Mouse (Mus musculus) midbrain, embryonic 14.5 days (tissue): ENCODE results near the gene Mark4. TPM values are rescaled to one million over a fixed set of nuclear protein-coding genes. Genes with fewer than 3 reads are reported as not detected.

Experiments
- ATAC-seq: fragments of 200-750 bp; cut with Nextera tagmentation; 2 replicates; pipeline ENCODE4 v1.8.0; 2017; ENCODE audit warnings: moderate number of reproducible peaks, moderate library complexity; ENCODE audit not compliant: low FRiP score, low TSS enrichment
- DNase-seq: peaks from one replicate; pipeline ENCODE4 v3.0.0-alpha.2; 2015
- H3K27ac ChIP-seq: fragments of 300-500 bp; sonication (generic); replicated peaks from 2 replicates; pipeline ENCODE4 v1.5.1; 2014; ENCODE audit warnings: mild to moderate bottlenecking, low read depth, low read length, moderate library complexity
- H3K27me3 ChIP-seq: fragments of 300-500 bp; sonication (generic); 2 replicates; pipeline ENCODE4 v1.6.1; 2014; ENCODE audit warnings: low read length, control low read depth, mixed read lengths; ENCODE audit not compliant: control insufficient read depth, insufficient read depth
- H3K36me3 ChIP-seq: fragments of 300-500 bp; sonication (generic); 2 replicates; pipeline ENCODE4 v1.6.1; 2014; ENCODE audit warnings: low read length, control low read depth; ENCODE audit not compliant: control insufficient read depth, insufficient read depth
- H3K4me1 ChIP-seq: fragments of 300-500 bp; sonication (generic); 2 replicates; pipeline ENCODE4 v1.6.1; 2014; ENCODE audit warnings: mild to moderate bottlenecking, antibody characterized with exemption, low read length, control low read depth; ENCODE audit not compliant: control insufficient read depth, insufficient read depth
- H3K4me2 ChIP-seq: fragments of 300-500 bp; sonication (generic); 2 replicates; pipeline ENCODE4 v1.6.1; 2014; ENCODE audit warnings: mild to moderate bottlenecking, low read length, moderate library complexity
- H3K4me3 ChIP-seq: fragments of 300-500 bp; sonication (generic); replicated peaks from 2 replicates; pipeline ENCODE4 v1.5.1; 2014; ENCODE audit warnings: low read depth, low read length
- H3K9ac ChIP-seq: fragments of 300-500 bp; sonication (generic); replicated peaks from 2 replicates; pipeline ENCODE4 v1.6.1; 2014; ENCODE audit warnings: mild to moderate bottlenecking, low read length, moderate library complexity
- H3K9me3 ChIP-seq: fragments of 300-500 bp; sonication (generic); 2 replicates; pipeline ENCODE4 v1.6.1; 2016; ENCODE audit warnings: low read length, control low read depth, mixed read lengths; ENCODE audit not compliant: control insufficient read depth
- WGBS: fragments of 180-500 bp; shearing (Covaris S2); extraction: QIAGEN DNeasy Blood & Tissue Kit; methylation state at CpG from one replicate; pipeline ENCODE4 v1.1.7; 2014; 5-methylcytosine and 5-hydroxymethylcytosine counted together
- polyA plus RNA-seq: library from polyadenylated mRNA; unstranded; fragments of >200 nt; fragmentation: Nextera tagmentation; extraction: Ambion mirVana; gene quantifications from 2 replicates; pipeline ENCODE4 v1.2.1, GENCODE M21; 2014

Mark4 gene
- polyA plus RNA-seq, 1 experiment from 2014 or later = 18.8 TPM

DNA sequence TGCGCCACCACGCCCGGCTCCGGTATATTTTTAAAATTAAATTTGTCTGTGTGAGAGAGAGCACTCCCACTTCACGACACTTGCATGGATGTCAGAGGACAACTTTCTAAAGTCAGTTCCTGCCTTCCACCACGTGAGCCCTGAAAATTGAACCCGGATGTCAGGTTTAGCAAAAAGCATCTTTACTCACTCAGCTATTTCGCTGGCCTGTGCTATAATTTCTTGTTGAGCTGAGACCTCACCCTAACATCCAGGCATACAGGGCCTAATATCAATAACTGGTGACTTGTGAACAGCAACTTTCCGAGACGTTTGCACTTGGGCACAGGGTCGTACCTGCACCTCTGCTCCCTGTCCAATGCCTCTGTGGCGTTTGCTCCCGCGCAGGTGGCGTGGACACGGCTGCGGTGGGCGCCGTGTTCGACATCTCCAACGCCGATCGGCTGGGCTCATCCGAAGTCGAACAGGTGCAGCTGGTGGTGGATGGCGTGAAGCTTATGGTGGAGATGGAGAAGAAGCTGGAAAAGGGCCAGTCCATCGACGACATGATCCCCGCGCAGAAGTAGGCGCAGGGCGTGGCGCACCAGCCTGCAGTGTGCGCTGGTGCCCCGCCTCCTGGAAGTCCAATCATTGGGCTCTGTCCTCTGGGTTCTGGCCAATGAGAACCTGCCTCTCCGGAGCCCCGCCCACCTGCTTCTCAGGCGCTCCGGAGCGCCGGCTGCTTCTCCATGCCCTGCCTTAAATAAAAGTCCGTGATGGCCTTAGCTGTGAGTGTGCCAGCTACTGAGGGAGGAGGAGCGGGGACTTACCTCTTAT lies 37.6 kb downstream of the Mark4 start:
- H3K4me1 ChIP-seq = 0 out of 2 replicates have a peak, but pooled peaks cover 3% of the 10 kb centered on the region
- H3K36me3 ChIP-seq = peaks cover 15% of the 10 kb centered on the region
- peak; percentile 94 for DNase-seq
- peaks cover 33% of the 10 kb centered on the region for H3K27me3 ChIP-seq
- no peak overlapping the region for H3K27ac ChIP-seq
- H3K9ac ChIP-seq = peak overlapping the region; percentile 37; the same call in 1 of the 2 replicates
- H3K9me3 ChIP-seq = no peaks in the 10 kb centered on the region
- H3K4me2 ChIP-seq = peak overlapping the region; percentile 74
- ATAC-seq = peak; percentile 93
- peak overlapping the region; percentile 43 for H3K4me3 ChIP-seq
- 12% methylated on average over 43 of the region's 43 CpGs for WGBS

DNA sequence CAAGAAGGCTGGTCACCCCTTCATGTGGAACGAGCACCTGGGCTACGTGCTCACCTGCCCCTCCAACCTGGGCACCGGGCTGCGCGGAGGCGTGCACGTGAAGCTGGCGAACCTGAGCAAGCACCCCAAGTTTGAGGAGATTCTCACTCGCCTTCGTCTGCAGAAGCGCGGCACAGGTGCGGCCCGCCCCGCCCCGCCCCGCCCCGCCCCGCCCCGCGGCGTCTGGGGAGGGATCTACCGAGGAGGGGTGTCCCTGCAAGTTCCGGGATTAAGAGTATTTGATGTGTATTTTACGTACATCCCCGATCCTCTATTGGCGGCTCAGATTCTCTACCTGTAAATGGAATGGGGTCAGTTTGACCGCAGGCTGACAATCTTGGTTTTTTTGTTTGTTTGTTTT lies 38.5 kb downstream of the Mark4 start:
- Histone ChIP-seq H3K27ac (no peak overlapping the region), H3K36me3 (peaks cover 6% of the 10 kb centered on the region), H3K4me3 (no peak overlapping the region), H3K4me1 (0 out of 2 replicates have a peak, but pooled peaks cover 3% of the 10 kb centered on the region), H3K27me3 (peaks cover 33% of the 10 kb centered on the region), H3K4me2 (no peak overlapping the region), H3K9ac (no peak overlapping the region), H3K9me3 (no peaks in the 10 kb centered on the region)
- ATAC-seq = no peak
- WGBS = 9% methylated on average over 28 of the region's 28 CpGs
- DNase-seq = no peak

DNA sequence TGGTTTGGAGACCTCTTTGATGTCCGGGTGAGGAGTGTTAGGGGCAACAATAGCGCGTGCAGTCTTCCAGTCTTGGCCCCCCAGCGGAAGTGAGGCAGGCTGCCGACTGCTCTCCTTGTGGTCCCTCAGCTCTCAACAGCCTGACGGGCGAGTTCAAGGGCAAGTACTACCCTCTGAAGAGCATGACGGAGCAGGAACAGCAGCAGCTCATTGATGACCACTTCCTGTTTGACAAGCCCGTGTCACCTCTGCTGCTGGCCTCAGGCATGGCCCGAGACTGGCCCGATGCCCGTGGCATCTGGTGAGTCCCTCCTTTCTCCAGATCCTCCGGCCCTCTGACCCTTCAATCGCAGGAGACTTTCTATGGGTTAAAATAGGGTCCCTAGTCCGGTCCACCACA lies 42.0 kb downstream of the Mark4 start:
- Histone ChIP-seq H3K4me2 (no peak overlapping the region), H3K9me3 (peaks cover 3% of the 10 kb centered on the region), H3K4me3 (no peak overlapping the region), H3K9ac (no peak overlapping the region), H3K4me1 (0 out of 2 replicates have a peak, but pooled peaks cover 3% of the 10 kb centered on the region), H3K27me3 (peaks cover 30% of the 10 kb centered on the region), H3K27ac (no peak overlapping the region), H3K36me3 (no peaks in the 10 kb centered on the region)
- DNase-seq (no peak), ATAC-seq (no peak)
- 83% methylated on average over 15 of the region's 15 CpGs for WGBS

DNA sequence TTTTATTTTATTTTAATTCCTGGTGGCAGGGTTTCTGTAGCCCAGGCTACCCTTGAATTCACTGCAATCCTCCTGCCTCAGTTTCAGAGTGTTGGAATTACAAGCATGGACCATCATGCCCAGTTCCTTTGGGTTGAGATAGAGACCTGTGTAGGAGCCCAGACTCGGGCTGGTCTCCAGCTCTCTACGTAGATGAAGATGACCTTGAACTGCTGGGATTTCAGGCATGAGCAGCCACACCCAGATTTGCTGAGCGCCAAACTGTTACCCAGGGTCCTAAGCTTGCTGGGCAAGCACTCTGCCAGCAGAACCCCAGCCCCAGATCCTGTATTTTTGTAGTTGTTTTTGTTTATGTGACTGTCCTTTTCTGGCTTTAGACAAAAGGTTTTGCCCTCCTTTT lies 45.1 kb downstream of the Mark4 start:
- Histone ChIP-seq H3K4me3 (no peak overlapping the region), H3K27ac (no peak overlapping the region), H3K27me3 (peaks cover 2% of the 10 kb centered on the region), H3K36me3 (no peaks in the 10 kb centered on the region), H3K4me2 (no peak overlapping the region), H3K4me1 (no peaks in the 10 kb centered on the region), H3K9ac (no peak overlapping the region), H3K9me3 (peaks cover 3% of the 10 kb centered on the region)
- 85% methylated on average over 3 of the region's 3 CpGs for WGBS
- ATAC-seq = no peak
- no peak for DNase-seq

DNA sequence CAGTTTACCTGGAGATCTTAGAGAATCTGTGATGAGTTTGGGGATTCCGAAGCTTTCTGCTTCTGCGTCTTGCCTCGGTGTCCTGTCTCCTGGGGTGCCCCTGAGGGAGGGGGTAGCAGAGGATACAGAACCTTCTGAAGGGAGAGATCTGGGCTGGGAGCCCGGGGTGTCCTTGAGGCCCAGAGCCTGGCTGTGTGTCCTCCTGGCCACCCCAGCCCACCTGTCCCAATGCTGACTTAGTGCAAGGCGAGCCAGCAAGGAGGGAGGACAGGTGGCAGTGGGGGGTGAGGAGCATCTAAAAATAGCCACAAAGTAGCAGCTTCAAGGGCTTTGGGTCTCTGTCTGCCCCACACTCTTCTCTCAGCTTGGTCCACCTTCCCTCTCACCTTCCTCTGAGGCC lies 46.8 kb downstream of the Mark4 start:
- H3K36me3 ChIP-seq = no peaks in the 10 kb centered on the region
- 77% methylated on average over 5 of the region's 5 CpGs for WGBS

DNA sequence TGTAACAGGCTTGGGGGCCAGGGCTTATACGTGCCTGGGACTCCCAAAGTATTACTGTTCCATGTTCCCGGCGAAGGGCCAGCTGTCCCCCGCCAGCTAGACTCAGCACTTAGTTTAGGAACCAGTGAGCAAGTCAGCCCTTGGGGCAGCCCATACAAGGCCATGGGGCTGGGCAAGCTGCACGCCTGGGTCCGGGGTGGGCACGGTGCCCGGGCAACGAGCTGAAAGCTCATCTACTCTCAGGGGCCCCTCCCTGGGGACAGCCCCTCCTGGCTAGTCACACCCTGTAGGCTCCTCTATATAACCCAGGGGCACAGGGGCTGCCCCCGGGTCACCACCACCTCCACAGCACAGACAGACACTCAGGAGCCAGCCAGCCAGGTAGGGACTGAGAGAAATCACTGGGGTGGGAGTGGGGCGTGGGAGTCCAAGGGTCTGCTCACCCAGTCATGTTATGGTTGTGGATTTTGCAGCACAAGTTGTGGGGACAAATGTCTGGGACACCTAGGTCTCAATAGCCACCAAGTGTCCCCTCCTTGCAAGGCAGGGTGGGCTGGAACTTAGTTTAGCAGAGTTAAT lies 47.8 kb downstream of the Mark4 start:
- Histone ChIP-seq H3K27ac (no peak overlapping the region), H3K36me3 (no peaks in the 10 kb centered on the region), H3K27me3 (no peaks in the 10 kb centered on the region), H3K4me3 (no peak overlapping the region), H3K4me1 (no peaks in the 10 kb centered on the region), H3K9me3 (peaks cover 3% of the 10 kb centered on the region), H3K4me2 (no peak overlapping the region), H3K9ac (no peak overlapping the region)
- DNase-seq (no peak), ATAC-seq (no peak)
- 82% methylated on average over 11 of the region's 11 CpGs for WGBS

More for the DNA sequence above, 46.8 kb downstream of the Mark4 start:
- Histone ChIP-seq H3K27ac (no peak overlapping the region), H3K4me3 (no peak overlapping the region), H3K9me3 (peaks cover 3% of the 10 kb centered on the region), H3K9ac (no peak overlapping the region), H3K27me3 (no peaks in the 10 kb centered on the region), H3K4me1 (no peaks in the 10 kb centered on the region), H3K4me2 (no peak overlapping the region)
- DNase-seq (no peak), ATAC-seq (no peak)

DNA sequence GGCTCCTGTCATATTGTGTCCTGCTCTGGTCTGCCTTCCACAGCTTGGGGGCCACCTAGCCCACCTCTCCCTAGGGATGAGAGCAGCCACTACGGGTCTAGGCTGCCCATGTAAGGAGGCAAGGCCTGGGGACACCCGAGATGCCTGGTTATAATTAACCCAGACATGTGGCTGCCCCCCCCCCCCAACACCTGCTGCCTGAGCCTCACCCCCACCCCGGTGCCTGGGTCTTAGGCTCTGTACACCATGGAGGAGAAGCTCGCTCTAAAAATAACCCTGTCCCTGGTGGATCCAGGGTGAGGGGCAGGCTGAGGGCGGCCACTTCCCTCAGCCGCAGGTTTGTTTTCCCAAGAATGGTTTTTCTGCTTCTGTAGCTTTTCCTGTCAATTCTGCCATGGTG lies 48.9 kb downstream of the Mark4 start:
- Histone ChIP-seq H3K4me1 (no peaks in the 10 kb centered on the region), H3K27ac (no peak overlapping the region), H3K4me3 (no peak overlapping the region), H3K9me3 (peaks cover 3% of the 10 kb centered on the region), H3K36me3 (no peaks in the 10 kb centered on the region), H3K9ac (no peak overlapping the region), H3K4me2 (no peak overlapping the region), H3K27me3 (peaks cover 5% of the 10 kb centered on the region)
- WGBS = 66% methylated on average over 6 of the region's 6 CpGs
- ATAC-seq (no peak), DNase-seq (no peak)

DNA sequence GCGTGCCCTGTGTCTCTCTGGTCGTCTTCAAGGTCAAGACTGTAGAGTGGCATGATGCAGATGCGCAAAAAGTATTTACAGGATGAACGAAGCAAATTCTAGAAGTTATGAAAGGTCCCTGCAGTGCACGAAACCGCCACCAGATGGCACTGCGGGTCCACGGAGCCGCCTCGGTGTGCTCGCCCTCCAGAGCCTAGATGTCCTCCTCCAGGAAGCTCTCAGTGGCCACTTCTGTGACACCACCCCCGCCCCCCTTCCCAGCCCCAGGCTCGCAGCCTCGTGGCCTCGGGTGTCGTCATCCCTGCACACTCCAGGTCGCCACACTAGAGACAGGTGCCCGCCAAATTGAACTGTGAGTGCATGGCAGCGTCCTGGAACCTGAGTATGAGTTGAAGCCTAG lies 53.2 kb downstream of the Mark4 start:
- peak; percentile 90 for DNase-seq
- 2% methylated on average over 19 of the region's 19 CpGs for WGBS
- peak overlapping the region; percentile 37 for H3K4me2 ChIP-seq

More for the DNA sequence above, 53.2 kb downstream of the Mark4 start:
- H3K9ac ChIP-seq = no peak overlapping the region
- H3K4me1 ChIP-seq = 0 out of 2 replicates have a peak, but pooled peaks cover 7% of the 10 kb centered on the region
- peaks cover 31% of the 10 kb centered on the region for H3K27me3 ChIP-seq
- peak; percentile 67; the same call in 1 of the 2 replicates for ATAC-seq
- H3K4me3 ChIP-seq = no peak overlapping the region
- H3K27ac ChIP-seq = no peak overlapping the region
- H3K36me3 ChIP-seq = no peaks in the 10 kb centered on the region
- peaks cover 5% of the 10 kb centered on the region; the same call in 1 of the 2 replicates for H3K9me3 ChIP-seq
